Mouse (Mus musculus) heart, adult 2 months (tissue): Measurements from ENCODE around the gene Gm20532. TPM values are rescaled to one million over a fixed set of nuclear protein-coding genes. Genes with fewer than 3 reads are reported as not detected.

Experiments used
- DNase-seq, 2 experiments: peaks; one replicate each; pipeline ENCODE4 v3.0.0; 2021
- H3K27ac ChIP-seq: fragments of 200-600 bp; 2 replicates; pipeline ENCODE4 v1.8.1; 2022
- H3K27me3 ChIP-seq: fragments of 200-500 bp; 2 replicates; pipeline ENCODE4 v1.6.1; 2012; ENCODE audit warnings: mild to moderate bottlenecking, low read length, inconsistent platforms, mixed read lengths; ENCODE audit not compliant: control insufficient read depth, insufficient read depth
- H3K36me3 ChIP-seq: fragments of 200-500 bp; 2 replicates; pipeline ENCODE4 v1.6.1; 2012; ENCODE audit warnings: low read length, inconsistent platforms; ENCODE audit not compliant: control insufficient read depth, insufficient read depth
- H3K4me1 ChIP-seq: fragments of 200-500 bp; 2 replicates; pipeline ENCODE4 v1.6.1; 2011; ENCODE audit warnings: low read length; ENCODE audit not compliant: control insufficient read depth, insufficient read depth
- H3K4me3 ChIP-seq: fragments of 200-600 bp; 2 replicates; pipeline ENCODE4 v1.8.1; 2022
- H3K79me2 ChIP-seq: fragments of 200-500 bp; replicated peaks from 2 replicates; pipeline ENCODE4 v1.6.1; 2012; ENCODE audit warnings: mild to moderate bottlenecking, inconsistent platforms, low read length, moderate library complexity, mixed read lengths; ENCODE audit not compliant: control insufficient read depth, insufficient read depth
- H3K9ac ChIP-seq: fragments of 200-500 bp; 2 replicates; pipeline ENCODE4 v1.6.1; 2012; ENCODE audit warnings: low read depth, mild to moderate bottlenecking, control low read depth, inconsistent platforms, low read length, mixed read lengths
- CTCF ChIP-seq: fragments of 200-600 bp; IDR thresholded peaks from 2 replicates; pipeline ENCODE4 v1.8.1; 2022; ENCODE audit warnings: antibody characterized with exemption, mild to moderate bottlenecking, moderate library complexity
- EP300 ChIP-seq: fragments of 200-500 bp; IDR thresholded peaks from 2 replicates; pipeline ENCODE4 v1.6.1; 2011; ENCODE audit warnings: low read depth, low read length, control low read depth; ENCODE audit not compliant: insufficient read depth
- POLR2A ChIP-seq: fragments of 200-500 bp; IDR thresholded peaks from 2 replicates; pipeline ENCODE4 v1.6.1; 2011; ENCODE audit warnings: mild to moderate bottlenecking, low read depth, low read length, control low read depth; ENCODE audit not compliant: insufficient read depth
- WGBS: fragments of 180-500 bp; shearing (Covaris S2); methylation state at CpG from one replicate; pipeline ENCODE4 v1.1.7; 2018; 5-methylcytosine and 5-hydroxymethylcytosine counted together
- intact Hi-C: fragments of 180-260 bp; cut with DNase I; formaldehyde crosslinking; loops from one replicate; pipeline ENCODE4 v1.15.1; 2025
- polyA plus RNA-seq: library from polyadenylated mRNA; depleted of rRNA; stranded (reverse); fragments of >200 nt; gene quantifications from 2 replicates; pipeline ENCODE4 v1.2.3, GENCODE M21; 2012
- total RNA-seq, 2 experiments: library from RNA; stranded (reverse); gene quantifications; 2 replicates each; pipeline ENCODE4 v1.2.3; 2021

Gene Gm20532
- total and polyA plus RNA-seq, 3 experiments: not detected

DNA sequence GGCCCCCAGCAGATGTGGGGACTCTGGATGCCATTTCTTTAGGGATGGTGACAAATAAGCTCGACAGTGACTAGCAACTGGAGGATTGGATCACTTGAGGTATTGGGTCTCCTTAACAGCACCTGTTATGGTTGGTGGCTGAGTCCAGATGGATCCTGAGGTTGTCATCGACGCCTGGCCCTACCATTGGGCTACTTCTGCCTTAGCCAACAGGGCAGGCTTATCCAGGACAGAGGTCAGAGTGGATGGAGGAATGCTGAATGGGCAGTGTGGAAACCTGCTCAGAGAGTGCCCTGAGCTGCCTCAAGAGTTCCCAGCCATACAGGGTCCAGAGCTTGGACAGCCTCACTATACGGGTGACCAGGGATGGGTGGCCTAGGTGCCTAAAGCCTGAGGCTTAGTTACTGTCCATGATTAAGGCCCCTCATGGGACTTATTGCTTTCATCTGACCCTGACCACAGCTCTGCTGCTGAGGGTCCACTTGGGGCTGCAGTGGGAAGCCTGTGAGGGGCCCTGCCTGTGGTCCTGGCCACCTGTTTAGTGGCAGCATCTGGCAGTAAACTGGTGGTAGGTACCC, 47.6 kb downstream of the Gm20532 start:
- Histone ChIP-seq H3K79me2 (no peaks in the 10 kb centered on the region), H3K36me3 (peaks cover 7% of the 10 kb centered on the region), H3K9ac (no peak overlapping the region), H3K27ac (no peak overlapping the region), H3K4me1 (peaks cover 5% of the 10 kb centered on the region), H3K4me3 (no peak overlapping the region), H3K27me3 (no peaks in the 10 kb centered on the region)
- TF ChIP-seq POLR2A (0 out of 2 replicates have a peak, but pooled peaks have one; percentile 14), CTCF (no peak), EP300 (no peak)
- WGBS: 71% methylated on average over 4 of the region's 4 CpGs
- intact Hi-C loops: no loop called here
- no peak for DNase-seq

DNA sequence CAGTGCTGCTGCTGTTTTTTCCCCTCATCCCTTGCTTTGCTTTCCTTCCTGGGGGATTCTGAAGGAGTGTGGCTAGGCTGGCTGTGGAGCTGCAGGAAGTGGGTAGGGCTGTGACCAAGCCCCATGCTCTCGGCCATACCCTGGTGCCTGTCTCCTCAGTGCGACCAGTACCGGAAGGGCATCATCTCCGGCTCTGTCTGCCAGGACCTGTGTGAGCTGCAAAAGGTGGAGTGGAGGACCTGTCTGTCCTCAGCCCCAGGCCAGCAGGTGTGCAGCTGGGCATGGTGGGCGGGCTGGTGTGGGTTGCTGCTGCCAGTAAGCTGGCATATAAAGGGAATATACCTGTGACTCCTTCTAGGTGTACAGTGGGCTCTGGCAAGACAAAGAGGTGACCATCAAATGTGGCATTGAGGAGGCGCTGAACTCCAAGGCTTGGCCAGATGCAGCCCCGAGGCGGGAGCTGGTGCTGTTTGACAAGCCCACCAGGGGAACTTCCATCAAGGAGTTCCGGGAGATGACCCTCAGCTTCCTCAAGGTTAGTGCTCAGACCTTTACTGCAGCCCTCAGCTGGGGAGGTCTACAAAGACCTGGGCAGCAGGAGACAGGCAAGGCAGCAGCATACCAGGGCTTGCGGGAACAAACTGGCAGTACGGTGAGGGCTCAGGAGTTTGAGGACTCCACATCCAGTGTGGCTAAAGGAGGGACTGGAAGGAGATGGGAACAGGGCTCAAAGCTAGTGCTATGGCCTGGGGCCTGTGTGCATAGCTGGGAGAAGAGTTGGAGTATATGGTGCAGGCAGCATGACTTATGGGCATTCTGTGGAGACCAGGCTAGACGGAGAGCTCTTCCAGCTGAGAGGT, 48.4 kb downstream of the Gm20532 start:
- DNase-seq: no peak
- Histone ChIP-seq H3K36me3 (peaks cover 7% of the 10 kb centered on the region), H3K4me3 (no peak overlapping the region), H3K27ac (no peak overlapping the region), H3K27me3 (no peaks in the 10 kb centered on the region), H3K4me1 (peaks cover 6% of the 10 kb centered on the region), H3K79me2 (no peaks in the 10 kb centered on the region), H3K9ac (no peak overlapping the region)
- no peak for TF ChIP-seq CTCF
- TF ChIP-seq POLR2A: 0 out of 2 replicates have a peak, but pooled peaks have one; percentile 35
- intact Hi-C loops: no loop called here
- WGBS: 58% methylated on average over 12 of the region's 12 CpGs

DNA sequence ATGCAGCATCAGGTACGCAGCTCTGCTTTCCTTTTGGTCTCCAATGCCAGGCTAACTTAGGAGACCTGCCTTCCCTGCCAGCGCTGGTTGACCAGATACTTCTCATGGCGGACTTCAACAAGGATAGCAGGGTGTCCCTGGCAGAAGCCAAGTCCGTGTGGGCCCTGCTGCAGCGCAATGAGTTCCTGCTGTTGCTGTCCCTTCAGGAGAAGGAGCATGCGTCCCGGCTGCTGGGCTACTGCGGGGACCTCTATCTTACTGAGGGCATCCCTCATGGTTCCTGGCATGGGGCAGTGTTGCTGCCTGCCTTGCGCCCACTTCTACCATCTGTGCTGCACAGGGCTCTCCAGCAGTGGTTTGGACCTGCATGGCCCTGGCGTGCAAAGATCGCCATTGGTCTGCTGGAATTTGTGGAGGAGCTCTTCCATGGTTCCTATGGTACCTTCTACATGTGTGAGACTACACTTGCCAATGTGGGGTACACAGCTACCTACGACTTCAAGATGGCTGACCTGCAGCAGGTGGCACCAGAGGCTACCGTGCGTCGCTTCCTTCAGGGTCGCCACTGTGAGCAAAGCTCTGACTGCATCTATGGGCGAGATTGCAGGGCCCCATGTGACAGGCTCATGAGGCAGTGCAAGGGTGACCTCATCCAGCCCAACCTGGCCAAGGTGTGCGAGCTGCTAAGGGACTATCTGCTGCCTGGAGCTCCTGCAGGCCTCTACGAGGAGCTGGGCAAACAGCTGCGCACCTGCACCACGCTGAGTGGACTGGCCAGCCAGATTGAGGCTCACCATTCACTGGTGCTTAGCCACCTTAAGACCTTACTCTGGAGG, 49.3 kb downstream of the Gm20532 start:
- intact Hi-C loops: no loop called here
- WGBS: 75% methylated on average over 21 of the region's 21 CpGs
- no peak overlapping the region for H3K27ac ChIP-seq
- no peak for DNase-seq
- H3K9ac ChIP-seq: no peak overlapping the region
- H3K27me3 ChIP-seq: no peaks in the 10 kb centered on the region
- no peaks in the 10 kb centered on the region for H3K79me2 ChIP-seq
- peaks cover 7% of the 10 kb centered on the region for H3K36me3 ChIP-seq
- peaks cover 8% of the 10 kb centered on the region for H3K4me1 ChIP-seq
- TF ChIP-seq POLR2A (no peak), EP300 (no peak), CTCF (no peak)
- H3K4me3 ChIP-seq: no peak overlapping the region

DNA sequence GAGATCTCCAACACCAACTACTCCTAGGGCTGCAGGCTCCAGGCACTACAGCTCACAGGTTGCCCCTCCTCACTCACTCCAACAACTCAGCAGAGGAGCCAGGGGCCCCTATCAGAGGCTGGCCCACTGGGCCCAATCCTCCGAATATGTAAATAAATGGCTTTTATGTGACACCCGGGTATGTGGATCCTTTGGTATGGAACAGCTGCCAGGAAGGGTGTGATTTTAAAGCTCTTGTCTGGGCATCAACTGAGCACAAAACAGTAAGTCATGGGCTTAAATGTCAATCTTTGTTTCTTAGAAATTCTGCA, 49.8 kb downstream of the Gm20532 start:
- DNase-seq: no peak
- no peaks in the 10 kb centered on the region for H3K27me3 ChIP-seq
- H3K79me2 ChIP-seq: no peaks in the 10 kb centered on the region
- no peak overlapping the region for H3K27ac ChIP-seq
- no peak for TF ChIP-seq CTCF
- no peak for TF ChIP-seq POLR2A
- no peak for TF ChIP-seq EP300
- H3K9ac ChIP-seq: no peak overlapping the region
- peaks cover 8% of the 10 kb centered on the region for H3K4me1 ChIP-seq
- 56% methylated on average over 2 of the region's 2 CpGs for WGBS
- H3K36me3 ChIP-seq: peaks cover 7% of the 10 kb centered on the region
- H3K4me3 ChIP-seq: no peak overlapping the region
- intact Hi-C loops: no loop called here

DNA sequence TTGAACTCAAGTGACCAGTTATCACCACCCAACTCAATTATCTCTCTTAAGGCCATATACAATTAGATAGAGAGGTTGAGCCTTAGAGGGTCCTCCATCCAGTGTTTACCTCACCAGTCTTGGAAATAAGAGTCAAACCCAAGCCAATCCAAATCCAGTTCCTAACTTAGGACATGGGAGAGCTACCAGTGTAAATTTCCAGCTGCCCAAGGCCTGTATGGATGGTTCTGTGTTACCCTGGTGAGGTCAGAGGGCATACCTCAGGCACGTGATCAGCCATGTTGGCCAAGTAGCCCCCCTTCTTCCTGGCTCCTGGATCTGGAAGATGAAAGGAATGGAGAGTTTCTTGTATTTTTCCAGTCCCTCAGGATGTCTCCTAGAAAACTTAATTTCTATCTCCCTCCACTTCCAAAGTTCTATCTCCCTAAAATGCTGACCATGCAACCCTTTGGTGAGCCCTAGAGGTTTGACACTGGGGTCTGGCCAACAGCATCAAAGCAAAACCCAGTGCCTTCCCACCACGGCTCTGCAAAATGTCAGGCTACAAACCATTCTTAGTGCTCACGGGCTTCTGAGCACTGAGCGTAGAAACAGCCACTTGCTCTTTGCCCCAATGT, 51.0 kb downstream of the Gm20532 start:
- intact Hi-C loops: no loop called here
- Histone ChIP-seq H3K27ac (no peak overlapping the region), H3K4me3 (no peak overlapping the region), H3K79me2 (no peaks in the 10 kb centered on the region), H3K4me1 (peaks cover 8% of the 10 kb centered on the region), H3K27me3 (no peaks in the 10 kb centered on the region), H3K9ac (no peak overlapping the region), H3K36me3 (peaks cover 7% of the 10 kb centered on the region)
- 73% methylated on average over 4 of the region's 4 CpGs for WGBS
- no peak for TF ChIP-seq EP300
- no peak for TF ChIP-seq POLR2A
- TF ChIP-seq CTCF: no peak
- DNase-seq: no peak

DNA sequence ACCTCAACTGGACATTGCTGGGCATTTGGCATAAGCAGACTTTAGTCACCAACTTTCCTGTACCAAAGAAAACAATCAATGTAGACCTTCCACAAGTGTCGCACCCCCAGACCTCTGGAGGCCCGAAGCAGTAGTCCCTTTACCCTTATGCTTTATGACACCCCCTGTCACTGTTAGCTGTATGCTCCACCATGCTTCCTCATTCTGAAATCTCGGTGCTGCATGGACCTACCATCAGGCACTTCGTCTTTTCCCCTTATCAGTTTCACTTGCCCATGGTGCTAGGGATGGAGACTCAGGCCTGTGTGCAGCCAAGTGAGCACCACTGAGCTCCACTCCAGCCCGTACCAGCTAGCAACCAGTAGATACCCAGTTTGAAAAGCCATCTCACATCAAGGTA, 51.6 kb downstream of the Gm20532 start:
- TF ChIP-seq POLR2A (no peak), CTCF (no peak)
- WGBS: 69% methylated on average over 5 of the region's 5 CpGs
- no peaks in the 10 kb centered on the region for H3K79me2 ChIP-seq
- peak overlapping the region; percentile 87; the same call in 1 of the 2 replicates for H3K4me3 ChIP-seq
- peaks cover 7% of the 10 kb centered on the region for H3K36me3 ChIP-seq
- DNase-seq: no peak
- peaks cover 8% of the 10 kb centered on the region for H3K4me1 ChIP-seq
- no peak overlapping the region for H3K27ac ChIP-seq
- H3K9ac ChIP-seq: no peak overlapping the region
- intact Hi-C loops: no loop called here
- H3K27me3 ChIP-seq: no peaks in the 10 kb centered on the region
